In genomic region chr4:134915223-134916050, GRCm38 (mm10) we compare ENCODE assay signal across 8 mouse cellular contexts. TPM values are rescaled to one million over a fixed set of nuclear protein-coding genes. Genes with fewer than 3 reads are reported as not detected.
DNase-seq lines count a peak whose midpoint lies in the region; ATAC-seq and TF ChIP-seq lines count a peak whose summit lies in the region.

No protein-coding gene starts in this region.

- DNase-seq in layer of hippocampus, adult 2 months (ENCODE audit: low spot score in 2 of 2), result no peak
- DNase-seq in layer of hippocampus, postnatal 10 days (ENCODE audit: low spot score in 2 of 2), result no peak
- peak; percentile 75 for DNase-seq in brain, adult 2 months (ENCODE audit: low read depth, low spot score)
- DNase-seq in midbrain, embryonic 11.5 days (ENCODE audit: low spot score, missing footprints), result no peak
- no peak for DNase-seq in ovary, postnatal 36 days (ENCODE audit: low spot score)
- DNase-seq in cerebellum, postnatal 4 days (ENCODE audit: low spot score in 2 of 2), result no peak
- DNase-seq in left cerebral cortex, postnatal 10 days (ENCODE audit: extremely low spot score in 1 of 2, low spot score in 2 of 2), result no peak

- H3K36me3 ChIP-seq in heart, embryonic 16.5 days (ENCODE audit: control insufficient read depth, insufficient read depth), result peaks cover 5% of the 10 kb centered on the region; the same call in 1 of the 2 replicates
- peaks cover 4% of the 10 kb centered on the region; the same call in 1 of the 2 replicates for H3K36me3 ChIP-seq in midbrain, embryonic 11.5 days (ENCODE audit: control insufficient read depth, insufficient read depth, low read length)

- 52% methylated on average over 14 of the region's 14 CpGs for WGBS in heart, embryonic 16.5 days
- WGBS in midbrain, embryonic 11.5 days, result 63% methylated on average over 14 of the region's 14 CpGs

- no peak for ATAC-seq in heart, embryonic 16.5 days (replicated peaks; ENCODE audit: extremely low read depth, insufficient read depth, low FRiP score)
- ATAC-seq in midbrain, embryonic 11.5 days (ENCODE audit: low FRiP score), result peak; percentile 55

- H3K4me3 ChIP-seq in layer of hippocampus, adult 2 months, result peak overlapping the region; percentile 88
- H3K4me3 ChIP-seq in heart, embryonic 16.5 days (ENCODE audit: low read length), result peak overlapping the region; percentile 98
- H3K4me3 ChIP-seq in midbrain, embryonic 11.5 days (ENCODE audit: low read depth, low read length), result peak overlapping the region; percentile 87; the same call in 1 of the 2 replicates

- peaks cover 20% of the 10 kb centered on the region for H3K4me1 ChIP-seq in heart, embryonic 16.5 days (ENCODE audit: control insufficient read depth, insufficient read depth, low read length)
- peaks cover 12% of the 10 kb centered on the region; the same call in 1 of the 2 replicates for H3K4me1 ChIP-seq in midbrain, embryonic 11.5 days (ENCODE audit: control insufficient read depth, insufficient read depth, low read length)

- peak overlapping the region; percentile 93 for H3K9ac ChIP-seq in heart, embryonic 16.5 days (ENCODE audit: low read length)
- peak overlapping the region; percentile 88 for H3K9ac ChIP-seq in midbrain, embryonic 11.5 days (ENCODE audit: low read length)

- no peaks in the 10 kb centered on the region for H3K9me3 ChIP-seq in heart, embryonic 16.5 days (replicated peaks; ENCODE audit: control insufficient read depth, low read length)
- H3K9me3 ChIP-seq in midbrain, embryonic 11.5 days (ENCODE audit: control insufficient read depth, low read length), result no peaks in the 10 kb centered on the region

- intact Hi-C loops in left cerebral cortex, postnatal 10 days (cut with DNase I), result no loop called here

- H3K27me3 ChIP-seq in heart, embryonic 16.5 days (ENCODE audit: control insufficient read depth, insufficient read depth, low read length), result no peaks in the 10 kb centered on the region
- H3K27me3 ChIP-seq in midbrain, embryonic 11.5 days (ENCODE audit: control insufficient read depth, insufficient read depth, low read length), result no peaks in the 10 kb centered on the region

- peak overlapping the region; percentile 95 for H3K27ac ChIP-seq in layer of hippocampus, adult 2 months
- H3K27ac ChIP-seq in heart, embryonic 16.5 days (ENCODE audit: low read length), result peak overlapping the region; percentile 93
- no peak overlapping the region for H3K27ac ChIP-seq in midbrain, embryonic 11.5 days (ENCODE audit: low read depth, low read length)

- TF ChIP-seq CTCF in layer of hippocampus, adult 2 months (conservative IDR thresholded peaks at IDR 0.05), result no peak

- peak overlapping the region; percentile 92 for H3K4me2 ChIP-seq in heart, embryonic 16.5 days (ENCODE audit: low read depth, low read length)
- peak overlapping the region; percentile 69 for H3K4me2 ChIP-seq in midbrain, embryonic 11.5 days

RNA-seq across cellular contexts. Expression of gene Tmem50a, which starts 0.6 kb away (rescaled TPM):
- 100 to 1,000 TPM; 102 to 108 TPM for total RNA-seq in layer of hippocampus, adult 2 months (2021)
- 100 to 1,000 TPM; 116 to 123 TPM for total RNA-seq in layer of hippocampus, postnatal 10 days (2021)
- polyA plus RNA-seq in heart, embryonic 16.5 days (2015; fragmentation: Nextera tagmentation; extraction: Ambion mirVana), result 143 and 150 TPM in 2 replicates
- polyA plus RNA-seq in midbrain, embryonic 11.5 days (2014; fragmentation: Nextera tagmentation; extraction: Ambion mirVana), result 156 TPM in 2 replicates
- 100 to 1,000 TPM; 128 to 133 TPM for total RNA-seq in left cerebral cortex, postnatal 10 days (2021)

RNA-seq across cellular contexts. Expression of gene Rsrp1, which starts 8.0 kb away (rescaled TPM):
- total RNA-seq in layer of hippocampus, adult 2 months (2021), result 100 to 1,000 TPM; 237 to 277 TPM
- total RNA-seq in layer of hippocampus, postnatal 10 days (2021), result 100 to 1,000 TPM; 245 to 279 TPM
- 399 and 472 TPM in 2 replicates for polyA plus RNA-seq in heart, embryonic 16.5 days (2015; fragmentation: Nextera tagmentation; extraction: Ambion mirVana)
- 352 and 403 TPM in 2 replicates for polyA plus RNA-seq in midbrain, embryonic 11.5 days (2014; fragmentation: Nextera tagmentation; extraction: Ambion mirVana)
- 100 to 1,000 TPM; 256 to 271 TPM for total RNA-seq in left cerebral cortex, postnatal 10 days (2021)

RNA-seq across cellular contexts. Expression of gene Syf2, which starts 15.3 kb away (rescaled TPM):
- total RNA-seq in layer of hippocampus, adult 2 months (2021), result 10 to 100 TPM; 53.1 to 56.2 TPM
- total RNA-seq in layer of hippocampus, postnatal 10 days (2021), result 10 to 100 TPM; 42.1 to 45.0 TPM
- polyA plus RNA-seq in heart, embryonic 16.5 days (2015; fragmentation: Nextera tagmentation; extraction: Ambion mirVana), result 49.1 and 78.9 TPM in 2 replicates
- 76.7 and 79.4 TPM in 2 replicates for polyA plus RNA-seq in midbrain, embryonic 11.5 days (2014; fragmentation: Nextera tagmentation; extraction: Ambion mirVana)
- 10 to 100 TPM; 34.5 to 39.6 TPM for total RNA-seq in left cerebral cortex, postnatal 10 days (2021)

RNA-seq across cellular contexts. Expression of gene Rhd, which starts 51.1 kb away (rescaled TPM):
- total RNA-seq in layer of hippocampus, adult 2 months (2021), result not detected
- not detected for total RNA-seq in layer of hippocampus, postnatal 10 days (2021)
- polyA plus RNA-seq in heart, embryonic 16.5 days (2015; fragmentation: Nextera tagmentation; extraction: Ambion mirVana), result 4.3 and 4.5 TPM in 2 replicates
- polyA plus RNA-seq in midbrain, embryonic 11.5 days (2014; fragmentation: Nextera tagmentation; extraction: Ambion mirVana), result 19.2 and 21.3 TPM in 2 replicates
- total RNA-seq in left cerebral cortex, postnatal 10 days (2021), result not detected
